ENCODE assay signal across 10 mouse cellular contexts in the genomic region with DNA sequence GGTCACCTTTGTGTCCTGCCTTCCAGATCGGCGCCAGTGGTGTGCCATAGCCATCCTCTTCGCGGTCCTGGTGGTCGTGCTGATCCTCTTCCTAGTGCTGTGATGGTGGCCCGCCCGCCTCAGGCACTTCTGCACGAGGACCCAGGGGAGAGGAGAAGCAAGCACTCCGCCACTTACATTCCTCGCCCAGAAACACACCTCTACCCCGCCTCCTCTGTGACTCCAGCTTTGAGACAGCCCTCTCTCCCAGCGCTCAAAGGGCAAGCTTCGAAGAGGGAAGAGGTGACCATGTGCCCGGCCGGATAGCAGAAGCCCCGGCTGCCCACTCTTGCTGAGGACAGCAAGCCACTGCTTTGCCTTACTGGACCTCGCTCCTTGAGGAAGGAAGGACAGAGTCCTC. TPM values are rescaled to one million over a fixed set of nuclear protein-coding genes. Genes with fewer than 3 reads are reported as not detected.
A peak's percentile ranks its signal among the peaks of the same experiment; 100 is the strongest.
DNase-seq lines count a peak whose midpoint lies in the region; ATAC-seq lines count a peak whose summit lies in the region.
"Had no signal": no experiment of that assay in that cellular context is flagged by ENCODE, and none has a peak within 500 bp of the region (broad histone marks: within the 10 kb centered on the region; RNA-seq: fewer than 3 reads in every experiment).

No protein-coding gene starts in this region.

- H3K36me3 ChIP-seq in heart, embryonic 15.5 days: peaks cover 27% of the 10 kb centered on the region; the same call in 1 of the 2 replicates
- H3K36me3 ChIP-seq in embryonic facial prominence, embryonic 14.5 days (ENCODE audit: control insufficient read depth, insufficient read depth, low read length): peaks cover 30% of the 10 kb centered on the region
- peaks cover 65% of the 10 kb centered on the region for H3K36me3 ChIP-seq in midbrain, embryonic 12.5 days

- H3K4me3 ChIP-seq in heart, embryonic 15.5 days: no peak overlapping the region
- H3K4me3 ChIP-seq in embryonic facial prominence, embryonic 14.5 days (ENCODE audit: low read depth, low read length): no peak overlapping the region
- no peak overlapping the region for H3K4me3 ChIP-seq in midbrain, embryonic 12.5 days

- no peak for DNase-seq in heart, adult 8-10 months (ENCODE audit: low spot score)
- no peak for DNase-seq in embryonic facial prominence, embryonic 14.5 days (ENCODE audit: low spot score)
- peak; percentile 83 for DNase-seq in kidney, adult 9 months
- no peak for DNase-seq in spleen, postnatal 36 days (ENCODE audit: low spot score in 2 of 2)
- DNase-seq in right cerebral cortex, postnatal 14 days: no peak
- DNase-seq in left cerebral cortex, adult 8-10 months (ENCODE audit: low spot score in 2 of 2): no peak
- DNase-seq: cerebellum, postnatal 36 days; gastrocnemius, postnatal 36 days had no signal

- H3K4me1 ChIP-seq in heart, embryonic 15.5 days (replicated peaks): peaks cover 41% of the 10 kb centered on the region
- peaks cover 14% of the 10 kb centered on the region; the same call in 1 of the 2 replicates for H3K4me1 ChIP-seq in embryonic facial prominence, embryonic 14.5 days (ENCODE audit: control insufficient read depth, insufficient read depth, low read length)
- H3K4me1 ChIP-seq in midbrain, embryonic 12.5 days: peaks cover 51% of the 10 kb centered on the region

- WGBS in heart, embryonic 15.5 days: 69% methylated on average over 17 of the region's 17 CpGs
- 81% methylated on average over 17 of the region's 17 CpGs for WGBS in embryonic facial prominence, embryonic 14.5 days
- WGBS in midbrain, embryonic 12.5 days: 86% methylated on average over 17 of the region's 17 CpGs

- H3K9me3 ChIP-seq in heart, embryonic 15.5 days (replicated peaks): no peaks in the 10 kb centered on the region
- H3K9me3 ChIP-seq in embryonic facial prominence, embryonic 14.5 days (ENCODE audit: control insufficient read depth, low read length): no peaks in the 10 kb centered on the region
- H3K9me3 ChIP-seq in midbrain, embryonic 12.5 days: no peaks in the 10 kb centered on the region

- H3K4me2 ChIP-seq in heart, embryonic 15.5 days: no peak overlapping the region
- H3K4me2 ChIP-seq in embryonic facial prominence, embryonic 14.5 days (ENCODE audit: low read depth, low read length): no peak overlapping the region
- H3K4me2 ChIP-seq in midbrain, embryonic 12.5 days (replicated peaks): no peak overlapping the region

- H3K9ac ChIP-seq in heart, embryonic 15.5 days: no peak overlapping the region
- H3K9ac ChIP-seq in embryonic facial prominence, embryonic 14.5 days (ENCODE audit: low read depth, low read length): no peak overlapping the region
- no peak overlapping the region; the same call in 1 of the 2 replicates for H3K9ac ChIP-seq in midbrain, embryonic 12.5 days (replicated peaks)

- no peak for ATAC-seq in heart, embryonic 15.5 days (replicated peaks; ENCODE audit: insufficient number of reproducible peaks, insufficient read depth, low FRiP score, low read depth)
- ATAC-seq in embryonic facial prominence, embryonic 14.5 days (ENCODE audit: low read depth): 0 out of 2 replicates have a peak, but pooled peaks have one; percentile 1
- no peak for ATAC-seq in midbrain, embryonic 12.5 days (ENCODE audit: low FRiP score, low read depth)

- H3K27ac ChIP-seq in heart, embryonic 15.5 days: peak overlapping the region; percentile 35; the same call in 1 of the 2 replicates
- H3K27ac ChIP-seq in embryonic facial prominence, embryonic 14.5 days (replicated peaks; ENCODE audit: low read depth, low read length): no peak overlapping the region
- peak overlapping the region; percentile 2; the same call in 1 of the 2 replicates for H3K27ac ChIP-seq in midbrain, embryonic 12.5 days (replicated peaks)

- no peaks in the 10 kb centered on the region for H3K27me3 ChIP-seq in heart, embryonic 15.5 days
- H3K27me3 ChIP-seq in embryonic facial prominence, embryonic 14.5 days (replicated peaks; ENCODE audit: control insufficient read depth, insufficient read depth, low read length): no peaks in the 10 kb centered on the region
- no peaks in the 10 kb centered on the region for H3K27me3 ChIP-seq in midbrain, embryonic 12.5 days

RNA-seq across cellular contexts. Expression of gene BC034090, which starts 42.3 kb away (rescaled TPM):
- 8.0 and 9.4 TPM in 2 replicates for polyA plus RNA-seq in heart, embryonic 15.5 days (2015; fragmentation: Nextera tagmentation; extraction: Ambion mirVana)
- total RNA-seq in heart, adult 8-10 months (2022): 10 to 100 TPM; 33.0 to 42.1 (median 39.3) TPM
- polyA plus RNA-seq in embryonic facial prominence, embryonic 14.5 days (2014; fragmentation: Nextera tagmentation; extraction: Ambion mirVana): 4.6 and 4.8 TPM in 2 replicates
- 5.6 and 6.8 TPM in 2 replicates for polyA plus RNA-seq in midbrain, embryonic 12.5 days (2016; fragmentation: Nextera tagmentation; extraction: Ambion mirVana)
- 10 to 100 TPM in 3 of 4 experiments, 1 to 10 TPM in 1; 8.7 to 18.3 (median 14.4) TPM for total RNA-seq in left cerebral cortex, adult 8-10 months (2022)

RNA-seq across cellular contexts. Expression of gene Stx6, which starts 43.4 kb away (rescaled TPM):
- 47.7 and 57.0 TPM in 2 replicates for polyA plus RNA-seq in heart, embryonic 15.5 days (2015; fragmentation: Nextera tagmentation; extraction: Ambion mirVana)
- total RNA-seq in heart, adult 8-10 months (2022): 10 to 100 TPM; 20.0 to 24.4 (median 23.4) TPM
- polyA plus RNA-seq in embryonic facial prominence, embryonic 14.5 days (2014; fragmentation: Nextera tagmentation; extraction: Ambion mirVana): 69.7 and 74.6 TPM in 2 replicates
- 122 and 127 TPM in 2 replicates for polyA plus RNA-seq in midbrain, embryonic 12.5 days (2016; fragmentation: Nextera tagmentation; extraction: Ambion mirVana)
- 100 to 1,000 TPM; 117 to 129 (median 119) TPM for total RNA-seq in left cerebral cortex, adult 8-10 months (2022)

RNA-seq across cellular contexts. Expression of gene Mr1, which starts 55.3 kb away (rescaled TPM):
- 6.6 and 7.1 TPM in 2 replicates for polyA plus RNA-seq in heart, embryonic 15.5 days (2015; fragmentation: Nextera tagmentation; extraction: Ambion mirVana)
- total RNA-seq in heart, adult 8-10 months (2022): 10 to 100 TPM in 2 of 4 experiments, 1 to 10 TPM in 2; 6.9 to 11.2 (median 8.7) TPM
- polyA plus RNA-seq in embryonic facial prominence, embryonic 14.5 days (2014; fragmentation: Nextera tagmentation; extraction: Ambion mirVana): 6.8 and 7.9 TPM in 2 replicates
- polyA plus RNA-seq in midbrain, embryonic 12.5 days (2016; fragmentation: Nextera tagmentation; extraction: Ambion mirVana): 0.46 and 0.54 TPM in 2 replicates
- total RNA-seq in left cerebral cortex, adult 8-10 months (2022): 1 to 10 TPM; 4.2 to 5.1 (median 4.7) TPM
